Mouse (Mus musculus) heart, adult 2 months (tissue): ENCODE measurements around the gene Eif5a. TPM values are rescaled to one million over a fixed set of nuclear protein-coding genes. Genes with fewer than 3 reads are reported as not detected.

Source experiments
- DNase-seq, 2 experiments: peaks; one replicate each; pipeline ENCODE4 v3.0.0; 2021
- H3K27ac ChIP-seq: fragments of 200-600 bp; 2 replicates; pipeline ENCODE4 v1.8.1; 2022
- H3K27me3 ChIP-seq: fragments of 200-500 bp; 2 replicates; pipeline ENCODE4 v1.6.1; 2012; ENCODE audit warnings: mild to moderate bottlenecking, low read length, inconsistent platforms, mixed read lengths; ENCODE audit not compliant: control insufficient read depth, insufficient read depth
- H3K36me3 ChIP-seq: fragments of 200-500 bp; 2 replicates; pipeline ENCODE4 v1.6.1; 2012; ENCODE audit warnings: low read length, inconsistent platforms; ENCODE audit not compliant: control insufficient read depth, insufficient read depth
- H3K4me1 ChIP-seq: fragments of 200-500 bp; 2 replicates; pipeline ENCODE4 v1.6.1; 2011; ENCODE audit warnings: low read length; ENCODE audit not compliant: control insufficient read depth, insufficient read depth
- H3K4me3 ChIP-seq: fragments of 200-600 bp; 2 replicates; pipeline ENCODE4 v1.8.1; 2022
- H3K79me2 ChIP-seq: fragments of 200-500 bp; replicated peaks from 2 replicates; pipeline ENCODE4 v1.6.1; 2012; ENCODE audit warnings: mild to moderate bottlenecking, inconsistent platforms, low read length, moderate library complexity, mixed read lengths; ENCODE audit not compliant: control insufficient read depth, insufficient read depth
- H3K9ac ChIP-seq: fragments of 200-500 bp; 2 replicates; pipeline ENCODE4 v1.6.1; 2012; ENCODE audit warnings: low read depth, mild to moderate bottlenecking, control low read depth, inconsistent platforms, low read length, mixed read lengths
- CTCF ChIP-seq: fragments of 200-600 bp; IDR thresholded peaks from 2 replicates; pipeline ENCODE4 v1.8.1; 2022; ENCODE audit warnings: antibody characterized with exemption, mild to moderate bottlenecking, moderate library complexity
- EP300 ChIP-seq: fragments of 200-500 bp; IDR thresholded peaks from 2 replicates; pipeline ENCODE4 v1.6.1; 2011; ENCODE audit warnings: low read depth, low read length, control low read depth; ENCODE audit not compliant: insufficient read depth
- POLR2A ChIP-seq: fragments of 200-500 bp; IDR thresholded peaks from 2 replicates; pipeline ENCODE4 v1.6.1; 2011; ENCODE audit warnings: mild to moderate bottlenecking, low read depth, low read length, control low read depth; ENCODE audit not compliant: insufficient read depth
- WGBS: fragments of 180-500 bp; shearing (Covaris S2); methylation state at CpG from one replicate; pipeline ENCODE4 v1.1.7; 2018; 5-methylcytosine and 5-hydroxymethylcytosine counted together
- intact Hi-C: fragments of 180-260 bp; cut with DNase I; formaldehyde crosslinking; loops from one replicate; pipeline ENCODE4 v1.15.1; 2025
- polyA plus RNA-seq: library from polyadenylated mRNA; depleted of rRNA; stranded (reverse); fragments of >200 nt; gene quantifications from 2 replicates; pipeline ENCODE4 v1.2.3, GENCODE M21; 2012
- total RNA-seq, 2 experiments: library from RNA; stranded (reverse); gene quantifications; 2 replicates each; pipeline ENCODE4 v1.2.3; 2021

Eif5a gene
- total and polyA plus RNA-seq, 3 experiments: 360 to 444 (median 397) TPM

GRCm38 (mm10) chr11:69900471-69901405, 21.0 kb downstream of the Eif5a start, which contains the start of the genes 2810408A11Rik and Neurl4:
Gene 2810408A11Rik, minus strand, starts transcription at chr11:69900987.
Gene Neurl4, plus strand, starts transcription at chr11:69901072.
- Histone ChIP-seq H3K79me2 (no peaks in the 10 kb centered on the region), H3K27ac (peak within 1 kb of the TSS; percentile 98), H3K4me1 (peaks cover 3% of the 10 kb centered on the region; the same call in 1 of the 2 replicates), H3K4me3 (peak within 1 kb of the TSS; percentile 83), H3K27me3 (no peaks in the 10 kb centered on the region), H3K9ac (peak within 1 kb of the TSS; percentile 82), H3K36me3 (no peaks in the 10 kb centered on the region)
- intact Hi-C loops: no loop called here
- DNase-seq: peak; percentile 86 to 93
- WGBS: 1% methylated on average over 38 of the region's 38 CpGs
- TF ChIP-seq CTCF: no peak
- TF ChIP-seq EP300: 0 out of 2 replicates have a peak, but pooled peaks have one; percentile 22
- peak; percentile 91 for TF ChIP-seq POLR2A

GRCm38 (mm10) chr11:69899870-69900269, 21.9 kb downstream of the Eif5a start:
- Histone ChIP-seq H3K4me1 (peaks cover 3% of the 10 kb centered on the region; the same call in 1 of the 2 replicates), H3K9ac (no peak overlapping the region), H3K4me3 (no peak overlapping the region), H3K27me3 (no peaks in the 10 kb centered on the region), H3K27ac (no peak overlapping the region), H3K36me3 (no peaks in the 10 kb centered on the region), H3K79me2 (no peaks in the 10 kb centered on the region)
- DNase-seq: no peak
- intact Hi-C loops: no loop called here
- WGBS: 33% methylated on average over 4 of the region's 4 CpGs
- TF ChIP-seq EP300 (no peak), POLR2A (no peak), CTCF (no peak)

GRCm38 (mm10) chr11:69895291-69895690, 26.5 kb downstream of the Eif5a start, which contains the start of gene Acap1:
Gene Acap1, minus strand, starts transcription at chr11:69895539.
- Histone ChIP-seq H3K9ac (no peak within 1 kb of the TSS), H3K27me3 (no peaks in the 10 kb centered on the region), H3K27ac (no peak within 1 kb of the TSS), H3K4me1 (peaks cover under 1% of the 10 kb centered on the region; the same call in 1 of the 2 replicates), H3K36me3 (no peaks in the 10 kb centered on the region), H3K4me3 (no peak within 1 kb of the TSS), H3K79me2 (no peaks in the 10 kb centered on the region)
- 64% methylated on average over 4 of the region's 4 CpGs for WGBS
- intact Hi-C loops: no loop called here
- no peak for TF ChIP-seq POLR2A
- TF ChIP-seq EP300: no peak
- TF ChIP-seq CTCF: no peak
- no peak for DNase-seq

- Histone ChIP-seq H3K9ac (no peak overlapping the region), H3K27me3 (no peaks in the 10 kb centered on the region), H3K4me3 (no peak overlapping the region), H3K4me1 (no peaks in the 10 kb centered on the region), H3K79me2 (no peaks in the 10 kb centered on the region), H3K36me3 (no peaks in the 10 kb centered on the region), H3K27ac (no peak overlapping the region)
- WGBS: 51% methylated on average over 5 of the region's 5 CpGs
- peak in 1 of 2 experiments; percentile 62 for DNase-seq
- TF ChIP-seq POLR2A (no peak), CTCF (no peak), EP300 (no peak)
- intact Hi-C loops: no loop called here
Observed at GRCm38 (mm10) chr11:69894671-69895070, 27.1 kb downstream of the Eif5a start.

GRCm38 (mm10) chr11:69891482-69891881, 30.3 kb downstream of the Eif5a start:
- Histone ChIP-seq H3K79me2 (no peaks in the 10 kb centered on the region), H3K9ac (no peak overlapping the region), H3K27ac (no peak overlapping the region), H3K4me1 (peaks cover 2% of the 10 kb centered on the region; the same call in 1 of the 2 replicates), H3K4me3 (no peak overlapping the region), H3K36me3 (no peaks in the 10 kb centered on the region), H3K27me3 (no peaks in the 10 kb centered on the region)
- DNase-seq: no peak
- TF ChIP-seq CTCF: no peak
- TF ChIP-seq EP300: no peak
- TF ChIP-seq POLR2A: no peak
- intact Hi-C loops: no loop called here
- 28% methylated on average over 4 of the region's 4 CpGs for WGBS
